Comparison of ENCODE assay signal across 28 mouse cellular contexts in the genomic region with DNA sequence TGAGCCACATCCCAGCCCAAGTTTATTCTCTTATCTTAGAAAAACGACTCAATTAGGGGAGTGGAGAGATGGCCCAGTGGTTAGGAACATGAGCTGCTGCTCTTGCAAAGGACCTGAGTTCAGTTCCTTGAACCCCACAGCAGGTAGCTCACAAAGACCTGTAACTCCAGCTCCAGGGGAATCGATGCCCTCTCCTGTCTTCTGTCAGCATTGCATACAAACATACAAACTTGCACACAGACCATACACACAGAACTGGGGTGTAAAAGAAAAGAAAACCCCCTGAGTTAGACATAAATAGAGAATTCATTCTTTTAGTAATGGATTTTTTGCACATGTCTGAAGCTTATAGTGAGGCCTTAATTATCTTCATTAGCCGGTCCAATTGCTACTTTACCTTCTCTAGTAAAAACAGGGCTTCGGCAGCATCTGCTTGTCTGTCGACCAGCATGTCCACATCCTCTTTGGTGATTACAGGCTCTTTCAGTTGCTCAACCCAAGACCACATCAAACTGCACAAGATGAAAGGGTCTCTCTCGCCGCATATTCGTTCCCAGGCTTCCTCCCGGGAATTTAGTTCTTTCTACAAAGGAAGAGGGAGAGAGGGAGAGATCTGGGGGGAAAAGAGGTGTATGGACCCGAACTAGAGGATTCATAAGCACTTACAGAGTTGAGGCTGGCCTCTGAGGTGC. TPM values are rescaled to one million over a fixed set of nuclear protein-coding genes. Genes with fewer than 3 reads are reported as not detected.
A peak's percentile ranks its signal among the peaks of the same experiment; 100 is the strongest.
DNase-seq lines count a peak whose midpoint lies in the region; ATAC-seq and TF ChIP-seq lines count a peak whose summit lies in the region.
"Had no signal": no experiment of that assay in that cellular context is flagged by ENCODE, and none has a peak within 500 bp of the region (broad histone marks: within the 10 kb centered on the region; RNA-seq: fewer than 3 reads in every experiment).

No protein-coding gene starts in this region.

- WGBS in kidney, adult 2 months: 83% methylated on average over 10 of the region's 10 CpGs
- 57% methylated on average over 10 of the region's 10 CpGs for WGBS in lung, embryonic 14.5 days
- 72% methylated on average over 10 of the region's 10 CpGs for WGBS in lung, adult 2 months

- no peak overlapping the region for H3K9ac ChIP-seq in lung, embryonic 14.5 days
- H3K9ac ChIP-seq in MEL (ENCODE audit: control insufficient read depth, low read depth, low read length, poor library complexity, severe bottlenecking): no peak overlapping the region
- H3K9ac ChIP-seq: embryonic facial prominence, embryonic 13.5 days; forebrain, embryonic 12.5 days; heart, embryonic 13.5 days; lung, embryonic 15.5 days; neural tube, embryonic 15.5 days had no signal

- H3K4me1 ChIP-seq in kidney, adult 2 months (ENCODE audit: control insufficient read depth, insufficient read depth, low read length): peaks cover 10% of the 10 kb centered on the region
- 0 out of 2 replicates have a peak, but pooled peaks cover 3% of the 10 kb centered on the region for H3K4me1 ChIP-seq in lung, embryonic 14.5 days (ENCODE audit: insufficient read depth)
- peaks cover 3% of the 10 kb centered on the region for H3K4me1 ChIP-seq in lung, adult 2 months (ENCODE audit: control insufficient read depth, insufficient read depth, low read length)
- H3K4me1 ChIP-seq in MEL (ENCODE audit: control insufficient read depth in 1 of 2, insufficient read depth in 2 of 2, low read length in 2 of 2): no peaks in the 10 kb centered on the region
- H3K4me1 ChIP-seq: embryonic facial prominence, embryonic 13.5 days; limb, embryonic 10.5 days; neural tube, embryonic 15.5 days had no signal

- ATAC-seq in lung, embryonic 14.5 days (ENCODE audit: insufficient read depth): no peak
- ATAC-seq in megakaryocyte progenitor cell, adult 5-6 weeks (replicated peaks; ENCODE audit: poor library complexity): peak; percentile 71
- no peak for ATAC-seq in frontal cortex, adult (ENCODE audit: low TSS enrichment)
- ATAC-seq: hindbrain, postnatal 0 days; Patski had no signal

- no peak for TF ChIP-seq EP300 in MEL (IDR thresholded peaks at IDR 0.05; ENCODE audit: low read depth in 1 of 2, low read length in 2 of 2)

- H3K27ac ChIP-seq in kidney, adult 2 months (ENCODE audit: insufficient read depth, low read depth, low read length): no peak overlapping the region
- no peak overlapping the region for H3K27ac ChIP-seq in lung, embryonic 14.5 days (ENCODE audit: low read depth)
- no peak overlapping the region for H3K27ac ChIP-seq in MEL (ENCODE audit: control insufficient read depth, low read depth, low read length)
- H3K27ac ChIP-seq: embryonic facial prominence, embryonic 13.5 days; forebrain, embryonic 12.5 days; gastrocnemius, adult 2 months; heart, embryonic 13.5 days; hindbrain, postnatal 0 days; limb, embryonic 10.5 days; lung, embryonic 15.5 days; macrophage; neural tube, embryonic 15.5 days had no signal

- H3K4me2 ChIP-seq in lung, embryonic 14.5 days: no peak overlapping the region
- H3K4me2 ChIP-seq: embryonic facial prominence, embryonic 13.5 days; forebrain, embryonic 12.5 days; heart, embryonic 13.5 days; lung, embryonic 15.5 days; midbrain, embryonic 11.5 days; neural tube, embryonic 15.5 days had no signal

- H3K4me3 ChIP-seq in kidney, adult 2 months (ENCODE audit: insufficient read depth, low read depth, low read length): no peak overlapping the region
- H3K4me3 ChIP-seq in lung, embryonic 14.5 days (ENCODE audit: low read depth, low read length): no peak overlapping the region
- H3K4me3 ChIP-seq in lung, adult 2 months (replicated peaks; ENCODE audit: extremely low read depth, low read depth, low read length): no peak overlapping the region
- no peak overlapping the region for H3K4me3 ChIP-seq in MEL (ENCODE audit: control insufficient read depth in 1 of 2, insufficient read depth in 1 of 2, low read depth in 2 of 2, low read length in 2 of 2)
- H3K4me3 ChIP-seq: embryonic facial prominence, embryonic 13.5 days; erythroblast, embryonic 14.5 days; forebrain, embryonic 12.5 days; gastrocnemius, adult 2 months; heart, embryonic 13.5 days; limb, embryonic 10.5 days; lung, embryonic 15.5 days; neural tube, embryonic 15.5 days had no signal

- H3K79me2 ChIP-seq in MEL (ENCODE audit: control insufficient read depth, insufficient read depth, low read length, poor library complexity): no peaks in the 10 kb centered on the region

- no peak for TF ChIP-seq POLR2A in kidney, adult 2 months (IDR thresholded peaks at IDR 0.05; ENCODE audit: low read depth, low read length)
- no peak for TF ChIP-seq POLR2A in lung, adult 2 months (IDR thresholded peaks at IDR 0.05; ENCODE audit: borderline replicate concordance, extremely low read depth, low read depth, low read length)
- no peak for TF ChIP-seq POLR2A in MEL (IDR thresholded peaks at IDR 0.05; ENCODE audit: control insufficient read depth in 1 of 2, insufficient read depth in 1 of 2, low read depth in 1 of 2, low read length in 2 of 2, poor library complexity in 1 of 2)

- H3K27me3 ChIP-seq in kidney, adult 2 months (replicated peaks; ENCODE audit: control insufficient read depth, insufficient read depth, low read length): no peaks in the 10 kb centered on the region
- no peaks in the 10 kb centered on the region for H3K27me3 ChIP-seq in lung, embryonic 14.5 days (ENCODE audit: insufficient read depth, low read length)
- no peaks in the 10 kb centered on the region for H3K27me3 ChIP-seq in MEL (ENCODE audit: control insufficient read depth in 1 of 2, insufficient read depth in 2 of 2, low read length in 2 of 2)
- H3K27me3 ChIP-seq: embryonic facial prominence, embryonic 13.5 days; forebrain, embryonic 12.5 days; heart, embryonic 13.5 days; lung, embryonic 15.5 days; neural tube, embryonic 15.5 days; Patski had no signal

- no peak for DNase-seq in kidney, adult 2 months
- DNase-seq in kidney, postnatal 4 days: no peak
- DNase-seq in lung, embryonic 14.5 days: no peak
- no peak for DNase-seq in lung, adult 2 months
- DNase-seq in MEL (ENCODE audit: low read depth, low spot score): peak; percentile 15
- no peak for DNase-seq in adrenal gland, adult 18-20 months (ENCODE audit: low spot score in 2 of 2)
- DNase-seq: adrenal gland, adult 8-10 months; cerebellum, adult 18-20 months; cerebellum, postnatal 25 days; embryo, embryonic 11 days; gastrocnemius, adult 2 months; heart, postnatal 14 days; kidney, adult 18-20 months; kidney, postnatal 14 days; liver had no signal

- 0 out of 2 replicates have a peak, but pooled peaks have one; percentile 23 for TF ChIP-seq CTCF in kidney, adult 2 months (conservative IDR thresholded peaks at IDR 0.05; ENCODE audit: insufficient read depth, insufficient read length, low read depth, low read length)
- peak; percentile 22; the same call in 1 of the 2 replicates for TF ChIP-seq CTCF in lung, embryonic 14.5 days (IDR thresholded peaks at IDR 0.05; ENCODE audit: low read depth)
- no peak for TF ChIP-seq CTCF in lung, adult 2 months (IDR thresholded peaks at IDR 0.05; ENCODE audit: insufficient read depth, low read length)
- TF ChIP-seq CTCF in MEL (IDR thresholded peaks at IDR 0.05 in 2 of 3, conservative IDR thresholded peaks at IDR 0.05 in 1 of 3; ENCODE audit: control insufficient read depth in 1 of 3, insufficient read depth in 1 of 3, low read depth in 2 of 3, low read length in 3 of 3, poor library complexity in 1 of 3, severe bottlenecking in 1 of 3): peak in 1 of 3 experiments; percentile 29; a peak in 2 of 6 replicates

- H3K9me3 ChIP-seq in lung, embryonic 14.5 days (ENCODE audit: low read depth, low read length): no peaks in the 10 kb centered on the region
- H3K9me3 ChIP-seq in MEL (replicated peaks; ENCODE audit: insufficient read depth, low read length): no peaks in the 10 kb centered on the region
- H3K9me3 ChIP-seq: embryonic facial prominence, embryonic 13.5 days; forebrain, embryonic 12.5 days; heart, embryonic 13.5 days; limb, embryonic 10.5 days; lung, embryonic 15.5 days; neural tube, embryonic 15.5 days had no signal

- peak; percentile 33 for TF ChIP-seq RAD21 in MEL (IDR thresholded peaks at IDR 0.05; ENCODE audit: low read depth, low read length)

- no peaks in the 10 kb centered on the region for H3K36me3 ChIP-seq in kidney, adult 2 months (ENCODE audit: control insufficient read depth, insufficient read depth, low read length)
- peaks cover 20% of the 10 kb centered on the region; the same call in 1 of the 2 replicates for H3K36me3 ChIP-seq in lung, embryonic 14.5 days (ENCODE audit: insufficient read depth)
- H3K36me3 ChIP-seq in MEL (ENCODE audit: control insufficient read depth in 1 of 2, insufficient read depth in 2 of 2, low read length in 2 of 2): no peaks in the 10 kb centered on the region; a peak in 1 of 4 replicates

TF ChIP-seq in MEL, 35 proteins besides CTCF, POLR2A, EP300 and RAD21:
- TF ChIP-seq RCOR1 (IDR thresholded peaks at IDR 0.05; ENCODE audit: low read depth, low read length): no peak
- peak; percentile 53 for TF ChIP-seq SMC3 (IDR thresholded peaks at IDR 0.05; ENCODE audit: low read depth, low read length)
- TF ChIP-seq MYC (IDR thresholded peaks at IDR 0.05; ENCODE audit: low read depth, low read length): no peak
- no peak for TF ChIP-seq USF1 (IDR thresholded peaks at IDR 0.05; ENCODE audit: low read depth, low read length)
- no peak for TF ChIP-seq TAL1 (IDR thresholded peaks at IDR 0.05; ENCODE audit: low read length)
- TF ChIP-seq ZC3H11A (IDR thresholded peaks at IDR 0.05; ENCODE audit: low read depth, low read length): 0 out of 2 replicates have a peak, but pooled peaks have one; percentile 15
- no peak for TF ChIP-seq HCFC1 (IDR thresholded peaks at IDR 0.05; ENCODE audit: low read depth, low read length)
TF ChIP-seq in MEL: peak in this region for 2.

RNA-seq across cellular contexts. Expression of a gene that starts 42.6 kb away (rescaled TPM):
- 7.7 and 8.5 TPM in 2 replicates for polyA plus RNA-seq in kidney, adult 2 months (2012; rRNA removed)
- 13.7 and 14.8 TPM in 2 replicates for polyA plus RNA-seq in lung, embryonic 14.5 days (2014; fragmentation: Nextera tagmentation; extraction: Ambion mirVana)
- 2.4 and 3.8 TPM in 2 replicates for polyA plus RNA-seq in lung, adult 2 months (2012; rRNA removed)
- total RNA-seq in MEL (2012; rRNA removed): 2.8 and 3.3 TPM in 2 replicates
- 1 to 10 TPM in 1 of 2 experiments, not detected in 1; 7.6 TPM for polyA plus RNA-seq in MEL (2012; ENCODE audit: insufficient read depth in 1 of 2, insufficient read length in 2 of 2, low read depth in 1 of 2, low replicate concordance in 2 of 2, missing spikeins in 1 of 2)
- 3.3 and 4.4 TPM in 2 replicates for total RNA-seq in megakaryocyte progenitor cell, adult 5-6 weeks (2015)
- 1.8 and 3.4 TPM in 2 replicates for total RNA-seq in megakaryocyte progenitor cell, adult 5-6 weeks (2017)
- 1 to 10 TPM; 5.0 to 6.3 TPM for total RNA-seq in adrenal gland, adult 18-20 months (2021)
- polyA plus RNA-seq: erythroblast, embryonic 14.5 days had no signal
